Mouse (Mus musculus) testis, adult 2 months (tissue): ENCODE data around the gene Mdh2. TPM values are rescaled to one million over a fixed set of nuclear protein-coding genes. Genes with fewer than 3 reads are reported as not detected.
A peak's percentile ranks its signal among the peaks of the same experiment; 100 is the strongest.

Experiments used
- H3K27ac ChIP-seq: fragments of 200-500 bp; 2 replicates; pipeline ENCODE4 v1.5.1; 2012; ENCODE audit warnings: low read depth, low read length; ENCODE audit not compliant: control insufficient read depth, insufficient read depth
- H3K27me3 ChIP-seq: fragments of 200-500 bp; 2 replicates; pipeline ENCODE4 v1.6.1; 2012; ENCODE audit warnings: mild to moderate bottlenecking, low read length, moderate library complexity; ENCODE audit not compliant: control insufficient read depth, insufficient read depth
- H3K36me3 ChIP-seq: fragments of 200-500 bp; 2 replicates; pipeline ENCODE4 v1.6.1; 2012; ENCODE audit warnings: mild to moderate bottlenecking, low read length; ENCODE audit not compliant: control insufficient read depth, insufficient read depth
- H3K4me1 ChIP-seq: fragments of 200-500 bp; 2 replicates; pipeline ENCODE4 v1.6.1; 2012; ENCODE audit warnings: low read length; ENCODE audit not compliant: control insufficient read depth, insufficient read depth
- H3K4me3 ChIP-seq: fragments of 200-500 bp; 2 replicates; pipeline ENCODE4 v1.5.1; 2012; ENCODE audit warnings: low read depth, mild to moderate bottlenecking, low read length, moderate library complexity, mixed read lengths; ENCODE audit not compliant: control insufficient read depth
- CTCF ChIP-seq: fragments of 200-500 bp; IDR thresholded peaks from 2 replicates; pipeline ENCODE4 v1.5.1; 2012; ENCODE audit warnings: low read depth, mild to moderate bottlenecking, inconsistent platforms, low read length, moderate library complexity; ENCODE audit not compliant: control insufficient read depth, insufficient read depth, insufficient replicate concordance
- POLR2A ChIP-seq: fragments of 200-500 bp; IDR thresholded peaks from 2 replicates; pipeline ENCODE4 v1.6.1; 2012; ENCODE audit warnings: low read depth, mild to moderate bottlenecking, inconsistent platforms, low read length, moderate library complexity; ENCODE audit not compliant: control insufficient read depth
- polyA plus RNA-seq: library from polyadenylated mRNA; depleted of rRNA; stranded (reverse); fragments of >200 nt; gene quantifications from 2 replicates; pipeline ENCODE4 v1.2.3, GENCODE M21; 2012

The Mdh2 gene
- polyA plus RNA-seq, 1 experiment = 75.6 TPM

DNA sequence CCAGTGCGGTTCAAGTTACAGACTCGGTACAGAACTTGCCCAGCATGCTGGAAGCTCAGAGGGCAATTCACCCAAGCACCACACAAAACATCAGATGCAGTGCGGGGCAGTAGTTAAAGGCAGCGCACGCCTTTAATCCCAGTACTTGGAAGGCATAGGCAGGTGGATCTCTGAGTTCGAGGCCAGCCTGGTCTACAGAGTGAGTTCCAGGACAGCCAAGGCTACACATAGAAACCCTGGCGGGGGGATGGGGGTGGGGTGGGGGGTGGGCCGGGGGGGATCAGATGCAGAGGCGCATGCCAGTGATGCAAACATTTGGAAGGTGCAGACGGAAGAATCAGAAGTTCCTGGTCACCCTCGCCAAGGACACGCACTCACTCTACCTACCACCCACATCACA, 33.5 kb upstream of the Mdh2 start:
- H3K27me3 ChIP-seq = no peaks in the 10 kb centered on the region
- peak overlapping the region; percentile 88 for H3K4me3 ChIP-seq
- peaks cover 15% of the 10 kb centered on the region for H3K4me1 ChIP-seq
- no peaks in the 10 kb centered on the region for H3K36me3 ChIP-seq
- peak overlapping the region; percentile 90 for H3K27ac ChIP-seq
- no peak for TF ChIP-seq POLR2A
- TF ChIP-seq CTCF = no peak

DNA sequence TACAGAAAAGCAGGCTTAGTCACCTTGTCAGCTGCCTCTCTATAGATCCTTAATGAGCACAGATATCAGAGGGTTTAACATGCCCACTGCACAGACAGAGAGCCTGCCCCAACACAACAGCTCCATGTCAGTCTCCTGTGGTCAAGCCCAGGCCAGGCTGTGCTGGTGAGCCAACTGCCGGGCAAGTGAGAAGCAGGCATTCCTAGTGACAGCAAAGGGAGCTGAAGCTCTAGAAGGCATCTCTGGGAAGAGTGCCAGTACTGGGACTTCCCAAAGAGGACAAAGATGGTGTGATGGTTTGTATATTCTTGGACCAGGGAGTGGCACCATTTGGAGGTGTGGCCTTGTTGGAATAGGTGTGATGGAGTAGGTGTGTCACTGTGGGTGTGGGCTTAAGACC, 27.2 kb upstream of the Mdh2 start:
- Histone ChIP-seq H3K36me3 (no peaks in the 10 kb centered on the region), H3K27ac (no peak overlapping the region), H3K4me1 (no peaks in the 10 kb centered on the region; the same call in 1 of the 2 replicates), H3K4me3 (no peak overlapping the region), H3K27me3 (no peaks in the 10 kb centered on the region)
- TF ChIP-seq POLR2A (no peak), CTCF (no peak)

DNA sequence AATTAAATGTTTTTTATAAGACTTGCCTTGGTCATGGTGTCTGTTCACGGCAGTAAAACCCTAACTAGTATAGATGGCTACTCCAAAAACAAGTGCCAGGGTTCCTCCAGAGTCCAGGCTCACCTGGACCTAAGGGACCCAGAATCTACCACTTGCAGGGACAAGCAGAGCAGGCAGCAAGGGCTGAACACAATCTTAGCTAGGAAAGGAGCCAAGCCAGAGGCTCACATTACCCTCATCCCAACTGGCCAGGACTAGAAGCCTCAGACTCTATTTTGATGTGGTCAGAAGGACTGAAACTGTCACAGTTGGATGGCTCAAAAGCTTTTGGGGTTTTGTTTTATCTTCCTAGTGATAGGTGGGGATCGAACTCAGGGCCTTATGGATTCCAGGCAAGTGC, 26.7 kb upstream of the Mdh2 start:
- H3K36me3 ChIP-seq = no peaks in the 10 kb centered on the region
- no peaks in the 10 kb centered on the region for H3K27me3 ChIP-seq
- no peak for TF ChIP-seq CTCF
- no peak for TF ChIP-seq POLR2A
- no peaks in the 10 kb centered on the region; the same call in 1 of the 2 replicates for H3K4me1 ChIP-seq
- H3K4me3 ChIP-seq = no peak overlapping the region
- H3K27ac ChIP-seq = no peak overlapping the region

DNA sequence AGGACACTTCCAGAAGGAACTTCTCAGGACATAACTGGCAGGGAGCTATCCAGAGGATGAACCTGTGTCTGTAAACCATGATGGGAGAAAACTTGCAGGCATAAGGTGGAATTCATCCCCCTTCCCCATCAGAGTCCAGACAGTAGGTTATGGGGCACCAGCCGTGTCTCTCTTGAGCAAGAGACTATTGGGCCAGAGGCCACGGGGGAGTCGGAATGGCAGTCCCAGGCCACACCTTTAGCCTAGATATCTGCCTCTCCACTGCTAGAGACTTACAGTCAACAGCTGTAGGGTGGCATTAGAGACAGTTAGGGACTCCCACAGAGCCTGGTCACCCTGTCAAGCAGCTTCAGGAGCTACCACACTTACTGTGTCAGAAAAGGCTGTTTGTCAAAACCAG, 16.4 kb upstream of the Mdh2 start:
- TF ChIP-seq POLR2A (no peak), CTCF (no peak)
- no peaks in the 10 kb centered on the region; the same call in 1 of the 2 replicates for H3K36me3 ChIP-seq
- no peak overlapping the region for H3K27ac ChIP-seq
- H3K4me1 ChIP-seq = no peaks in the 10 kb centered on the region
- H3K27me3 ChIP-seq = no peaks in the 10 kb centered on the region
- H3K4me3 ChIP-seq = no peak overlapping the region

DNA sequence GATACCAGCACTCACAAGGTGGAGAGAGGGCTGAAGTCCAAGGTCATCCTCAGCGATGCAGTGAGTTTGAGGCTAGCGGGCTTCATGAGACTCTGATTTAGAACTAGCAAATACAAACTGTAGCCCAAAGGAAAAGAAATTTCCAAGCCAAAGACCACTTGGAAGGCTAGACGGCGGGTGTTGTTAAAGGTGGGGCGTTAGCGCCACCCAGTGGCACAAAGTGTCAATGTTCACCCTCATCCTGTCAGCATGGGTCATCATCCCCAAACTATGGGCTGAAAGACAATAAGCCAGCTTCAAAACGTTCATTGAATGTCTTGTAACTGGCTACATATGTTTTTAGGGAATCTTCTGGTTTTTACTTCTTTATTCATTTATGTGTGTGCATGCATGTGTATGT, 14.8 kb upstream of the Mdh2 start:
- TF ChIP-seq CTCF = peak; percentile 83; the same call in 1 of the 2 replicates
- TF ChIP-seq POLR2A = no peak
- Histone ChIP-seq H3K4me1 (no peaks in the 10 kb centered on the region), H3K27ac (no peak overlapping the region), H3K4me3 (no peak overlapping the region), H3K36me3 (no peaks in the 10 kb centered on the region; the same call in 1 of the 2 replicates), H3K27me3 (no peaks in the 10 kb centered on the region)

DNA sequence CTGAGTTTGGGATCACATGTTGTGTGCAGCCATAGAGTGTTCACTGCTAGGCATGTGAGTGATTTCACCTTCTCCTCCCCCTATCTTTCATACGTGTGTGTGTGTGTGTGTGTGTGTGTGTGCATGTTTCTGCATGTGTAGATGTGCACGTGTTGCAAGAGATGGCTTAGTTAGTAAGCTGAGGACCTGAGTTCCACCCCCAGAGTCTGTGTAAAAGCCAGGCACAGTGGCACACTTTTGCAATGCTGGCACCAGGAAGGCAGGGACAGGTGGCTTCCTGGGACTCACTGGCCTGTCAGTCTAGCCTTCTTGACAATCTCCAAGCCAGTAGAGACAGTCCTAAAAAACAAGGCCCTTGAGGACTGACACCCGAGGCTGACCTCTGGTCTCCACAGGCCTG, 13.3 kb upstream of the Mdh2 start:
- TF ChIP-seq CTCF = no peak
- TF ChIP-seq POLR2A = no peak
- no peaks in the 10 kb centered on the region; the same call in 1 of the 2 replicates for H3K36me3 ChIP-seq
- no peaks in the 10 kb centered on the region for H3K4me1 ChIP-seq
- no peaks in the 10 kb centered on the region for H3K27me3 ChIP-seq
- no peak overlapping the region for H3K27ac ChIP-seq
- H3K4me3 ChIP-seq = no peak overlapping the region

DNA sequence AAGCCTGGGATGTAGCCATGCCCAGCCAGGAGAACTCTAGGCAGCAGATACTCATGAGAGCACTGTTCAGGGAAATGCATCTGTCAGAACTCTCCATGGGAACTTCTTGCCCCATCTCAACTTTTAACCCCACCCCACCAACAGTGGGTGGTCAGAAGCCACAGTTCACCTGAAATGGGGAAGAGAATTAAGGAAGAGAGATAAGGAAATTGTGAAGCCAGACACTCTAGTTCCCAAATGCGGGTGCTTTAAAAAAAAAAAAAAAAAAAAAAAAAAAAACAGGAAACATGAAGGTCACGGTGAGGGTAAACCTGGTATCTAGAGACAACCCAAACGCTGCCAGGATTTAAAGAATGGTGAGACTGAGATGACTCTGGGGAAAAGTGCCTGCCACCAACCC, 5.8 kb upstream of the Mdh2 start:
- no peaks in the 10 kb centered on the region for H3K27me3 ChIP-seq
- H3K27ac ChIP-seq = no peak overlapping the region
- H3K36me3 ChIP-seq = no peaks in the 10 kb centered on the region
- no peak overlapping the region for H3K4me3 ChIP-seq
- TF ChIP-seq CTCF = no peak
- TF ChIP-seq POLR2A = no peak
- peaks cover 2% of the 10 kb centered on the region for H3K4me1 ChIP-seq

DNA sequence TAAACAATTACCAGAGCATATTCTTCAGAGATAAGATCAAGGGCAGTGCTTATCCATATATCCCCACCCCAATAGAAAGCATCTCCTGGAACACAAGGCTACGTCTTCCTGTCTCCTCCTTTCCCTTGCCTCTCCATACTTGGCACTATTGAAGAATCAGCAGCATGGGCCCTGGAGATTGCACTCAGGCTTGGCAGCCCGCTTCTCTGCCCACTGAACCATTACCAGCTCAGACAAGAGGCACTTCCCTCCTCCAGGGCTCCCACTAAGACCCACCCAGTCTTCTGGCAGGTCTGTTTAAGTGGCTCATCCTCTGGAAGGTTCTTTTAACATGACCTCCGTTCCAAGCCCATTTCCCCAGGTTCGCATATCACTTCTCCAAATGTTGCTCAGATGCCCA, 1.7 kb upstream of the Mdh2 start:
- peak overlapping the region; percentile 16 for H3K4me3 ChIP-seq
- H3K36me3 ChIP-seq = no peaks in the 10 kb centered on the region
- no peak overlapping the region for H3K27ac ChIP-seq
- no peaks in the 10 kb centered on the region for H3K27me3 ChIP-seq
- H3K4me1 ChIP-seq = peaks cover 10% of the 10 kb centered on the region
- no peak for TF ChIP-seq CTCF
- TF ChIP-seq POLR2A = no peak
